Mouse (Mus musculus) spleen, adult 2 months (tissue): ENCODE measurements around the gene Gatb.

Experiments
- CTCF ChIP-seq: fragments of 200-500 bp; IDR thresholded peaks from 2 replicates; pipeline ENCODE4 v1.5.1; 2011; ENCODE audit warnings: mild to moderate bottlenecking, inconsistent platforms; ENCODE audit not compliant: insufficient read depth, insufficient read length, insufficient replicate concordance; ENCODE audit errors: extremely low read depth
- POLR2A ChIP-seq: fragments of 200-500 bp; IDR thresholded peaks from 2 replicates; pipeline ENCODE4 v1.6.1; 2011; ENCODE audit warnings: low read depth, low read length, inconsistent platforms

DNA sequence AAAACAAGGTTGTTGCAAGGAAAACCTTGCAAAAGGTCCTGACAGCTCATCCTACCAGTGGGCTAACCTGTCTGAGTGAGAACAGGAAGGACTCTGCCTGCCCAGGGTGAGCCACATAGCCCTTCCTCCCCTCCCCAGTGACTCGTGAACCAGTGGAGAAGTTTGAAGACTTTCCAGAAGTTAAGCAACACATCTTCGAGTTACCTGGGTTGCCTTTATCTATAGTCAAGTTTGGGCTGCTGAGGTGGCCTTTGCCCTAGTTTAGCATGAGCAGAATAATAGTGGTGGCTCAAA lies 61.2 kb downstream of the Gatb start:
- TF ChIP-seq POLR2A (no peak), CTCF (no peak)
